Mouse (Mus musculus) liver, embryonic 16.5 days (tissue): ENCODE measurements around the gene Eml1. TPM values are rescaled to one million over a fixed set of nuclear protein-coding genes. Genes with fewer than 3 reads are reported as not detected.

Source experiments
- ATAC-seq: fragments of 200-750 bp; cut with Nextera tagmentation; 2 replicates; pipeline ENCODE4 v1.8.0; 2017; ENCODE audit warnings: low read depth, mild to moderate bottlenecking, moderate number of reproducible peaks, moderate library complexity
- H3K27ac ChIP-seq: fragments of 300-500 bp; sonication (generic); 2 replicates; pipeline ENCODE4 v1.5.1; 2014; ENCODE audit warnings: mild to moderate bottlenecking, low read length
- H3K27me3 ChIP-seq: fragments of 300-500 bp; sonication (generic); 2 replicates; pipeline ENCODE4 v1.6.1; 2014; ENCODE audit warnings: low read depth, low read length, mixed read lengths; ENCODE audit not compliant: control insufficient read depth, insufficient read depth
- H3K36me3 ChIP-seq: fragments of 300-500 bp; sonication (generic); 2 replicates; pipeline ENCODE4 v1.6.1; 2014; ENCODE audit warnings: mild to moderate bottlenecking; ENCODE audit not compliant: control insufficient read depth, insufficient read depth
- H3K4me1 ChIP-seq: fragments of 300-500 bp; sonication (generic); 2 replicates; pipeline ENCODE4 v1.6.1; 2014; ENCODE audit warnings: low read depth, low read length, mixed read lengths; ENCODE audit not compliant: control insufficient read depth
- H3K4me2 ChIP-seq: fragments of 300-500 bp; sonication (generic); 2 replicates; pipeline ENCODE4 v1.6.1; 2014; ENCODE audit warnings: low read depth, low read length, mixed read lengths
- H3K4me3 ChIP-seq: fragments of 300-500 bp; sonication (generic); 2 replicates; pipeline ENCODE4 v1.5.1; 2014; ENCODE audit warnings: low read depth, mild to moderate bottlenecking, low read length
- H3K9ac ChIP-seq: fragments of 300-500 bp; sonication (generic); 2 replicates; pipeline ENCODE4 v1.6.1; 2014; ENCODE audit warnings: low read depth, low read length
- H3K9me3 ChIP-seq: fragments of 300-500 bp; sonication (generic); replicated peaks from 2 replicates; pipeline ENCODE4 v1.6.1; 2016; ENCODE audit warnings: low read length; ENCODE audit not compliant: control insufficient read depth
- WGBS: fragments of 180-500 bp; shearing (Covaris S2); extraction: QIAGEN DNeasy Blood & Tissue Kit; methylation state at CpG from one replicate; pipeline ENCODE4 v1.1.7; 2014; ENCODE audit not compliant: insufficient replicate concordance; 5-methylcytosine and 5-hydroxymethylcytosine counted together
- polyA plus RNA-seq: library from polyadenylated mRNA; unstranded; fragments of >200 nt; fragmentation: Nextera tagmentation; extraction: Ambion mirVana; gene quantifications from 2 replicates; pipeline ENCODE4 v1.2.1, GENCODE M21; 2015

Eml1 gene
- polyA plus RNA-seq, 1 experiment from 2014 or later: 6.4 TPM

DNA sequence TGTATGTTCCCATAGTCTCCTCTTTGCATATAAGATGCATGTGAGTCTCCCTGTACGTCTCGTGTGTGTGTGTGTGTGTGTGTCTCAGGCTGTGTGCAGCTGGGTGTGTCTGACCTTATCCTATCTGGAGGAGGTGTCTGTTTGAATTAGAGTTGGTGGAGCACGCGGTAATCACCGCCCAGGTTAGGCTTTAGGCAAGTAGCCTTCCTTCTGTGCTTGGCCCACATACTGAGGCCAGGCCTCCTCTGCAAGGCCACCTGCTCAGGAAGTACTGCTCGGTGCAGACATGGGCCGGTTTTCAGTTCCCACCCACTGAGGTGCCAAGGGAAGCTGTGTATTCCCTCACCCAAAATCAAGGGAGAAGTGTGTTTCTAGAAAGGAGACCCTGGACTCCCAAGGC lies 4.9 kb upstream of the Eml1 start:
- no peak overlapping the region for H3K27ac ChIP-seq

DNA sequence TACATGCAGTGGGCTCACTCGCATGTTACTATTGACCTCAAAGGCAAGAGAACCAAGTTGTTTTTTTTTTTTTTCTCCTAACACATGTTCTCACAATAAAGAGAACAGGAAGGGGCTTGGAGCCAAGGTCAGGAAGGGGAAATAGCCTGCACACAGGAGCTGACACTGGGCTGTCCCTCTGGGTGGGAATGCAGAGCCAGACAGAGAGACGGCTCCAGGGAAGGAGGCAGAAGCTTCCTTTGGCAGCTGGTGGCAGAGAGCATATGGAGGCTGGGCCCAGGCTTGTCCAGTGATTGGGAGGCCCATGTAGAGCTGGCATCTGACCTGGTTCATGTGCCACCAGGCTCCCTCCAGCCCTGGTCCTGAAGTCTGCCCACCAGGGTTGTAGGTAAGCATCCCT lies 2.8 kb upstream of the Eml1 start:
- ATAC-seq: no peak
- Histone ChIP-seq H3K4me3 (no peak overlapping the region), H3K36me3 (no peaks in the 10 kb centered on the region), H3K4me1 (no peaks in the 10 kb centered on the region), H3K4me2 (no peak overlapping the region), H3K27ac (no peak overlapping the region), H3K9ac (no peak overlapping the region), H3K27me3 (no peaks in the 10 kb centered on the region), H3K9me3 (no peaks in the 10 kb centered on the region)
- 44% methylated on average over 2 of the region's 2 CpGs for WGBS

More for the DNA sequence above, 4.9 kb upstream of the Eml1 start:
- WGBS: 51% methylated on average over 7 of the region's 7 CpGs
- H3K4me2 ChIP-seq: no peak overlapping the region
- no peak for ATAC-seq
- H3K27me3 ChIP-seq: no peaks in the 10 kb centered on the region
- H3K9me3 ChIP-seq: no peaks in the 10 kb centered on the region
- no peak overlapping the region for H3K4me3 ChIP-seq
- no peaks in the 10 kb centered on the region for H3K36me3 ChIP-seq
- no peak overlapping the region for H3K9ac ChIP-seq
- H3K4me1 ChIP-seq: no peaks in the 10 kb centered on the region

DNA sequence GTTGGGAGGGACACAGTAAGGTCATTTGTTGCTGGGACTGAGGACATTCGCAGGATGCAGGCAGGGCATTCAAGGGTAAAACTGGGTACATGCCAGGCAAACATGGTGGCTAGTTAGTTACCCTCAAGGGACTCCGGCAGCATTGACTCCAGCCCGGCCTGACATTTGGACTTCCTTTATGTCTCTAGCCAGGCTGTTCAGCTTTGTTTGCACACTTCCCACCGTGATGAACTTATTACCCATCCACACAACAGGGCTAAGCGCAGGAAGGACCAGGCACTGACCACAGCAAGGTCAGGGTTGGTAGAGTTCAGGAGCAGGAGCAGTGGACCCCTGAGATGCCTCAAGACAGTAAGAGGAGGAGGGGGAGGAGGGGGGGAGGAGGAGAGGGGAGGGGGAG lies 1.8 kb upstream of the Eml1 start:
- no peaks in the 10 kb centered on the region for H3K27me3 ChIP-seq
- WGBS: 47% methylated on average over 5 of the region's 5 CpGs
- no peaks in the 10 kb centered on the region for H3K9me3 ChIP-seq
- no peak overlapping the region for H3K4me2 ChIP-seq
- ATAC-seq: no peak
- no peaks in the 10 kb centered on the region for H3K4me1 ChIP-seq
- H3K27ac ChIP-seq: no peak overlapping the region
- H3K36me3 ChIP-seq: no peaks in the 10 kb centered on the region
- H3K4me3 ChIP-seq: no peak overlapping the region
- H3K9ac ChIP-seq: no peak overlapping the region

DNA sequence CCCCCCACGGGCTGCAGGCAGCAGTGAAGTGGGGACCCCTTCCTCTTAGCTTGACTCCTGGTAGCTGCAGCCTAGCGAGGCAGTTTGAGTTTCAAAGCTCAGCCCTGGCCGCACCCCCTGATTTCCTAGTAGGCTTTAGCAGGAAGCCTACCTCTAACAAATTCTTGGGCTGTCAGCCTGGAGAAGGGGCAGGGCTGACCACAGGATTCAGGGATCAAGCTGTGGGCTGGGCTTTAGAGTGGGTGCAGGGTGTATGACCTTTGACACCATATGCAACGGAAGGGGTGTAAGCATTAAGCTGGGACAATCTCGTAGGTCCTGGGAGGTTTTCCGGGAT lies 640 bp downstream of the Eml1 start:
- H3K4me3 ChIP-seq: no peak overlapping the region
- no peak overlapping the region for H3K4me2 ChIP-seq
- H3K9me3 ChIP-seq: no peaks in the 10 kb centered on the region
- no peaks in the 10 kb centered on the region for H3K4me1 ChIP-seq
- H3K36me3 ChIP-seq: no peaks in the 10 kb centered on the region
- H3K9ac ChIP-seq: no peak overlapping the region
- no peaks in the 10 kb centered on the region for H3K27me3 ChIP-seq
- ATAC-seq: no peak
- WGBS: 55% methylated on average over 6 of the region's 6 CpGs
- no peak overlapping the region for H3K27ac ChIP-seq

DNA sequence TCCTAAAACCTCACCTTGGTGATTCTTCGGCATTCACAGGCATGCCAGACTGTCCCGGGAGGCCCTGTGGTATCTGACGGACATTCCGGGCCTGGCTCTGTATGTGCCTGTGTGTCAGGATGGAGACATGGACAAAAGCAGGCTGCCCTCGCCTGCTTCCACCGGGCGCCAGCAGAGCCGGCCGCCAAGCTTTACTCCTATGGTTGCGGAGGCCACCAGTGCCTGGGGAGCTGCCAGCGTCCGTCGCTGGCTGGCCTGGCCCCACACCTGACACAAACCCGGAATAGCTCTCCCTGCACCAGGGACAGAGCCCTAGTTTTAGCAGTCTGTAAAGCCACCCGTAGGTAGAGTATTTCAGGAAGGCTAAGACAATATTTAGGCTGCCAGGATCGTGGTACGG lies 1.5 kb downstream of the Eml1 start:
- no peak overlapping the region for H3K27ac ChIP-seq

DNA sequence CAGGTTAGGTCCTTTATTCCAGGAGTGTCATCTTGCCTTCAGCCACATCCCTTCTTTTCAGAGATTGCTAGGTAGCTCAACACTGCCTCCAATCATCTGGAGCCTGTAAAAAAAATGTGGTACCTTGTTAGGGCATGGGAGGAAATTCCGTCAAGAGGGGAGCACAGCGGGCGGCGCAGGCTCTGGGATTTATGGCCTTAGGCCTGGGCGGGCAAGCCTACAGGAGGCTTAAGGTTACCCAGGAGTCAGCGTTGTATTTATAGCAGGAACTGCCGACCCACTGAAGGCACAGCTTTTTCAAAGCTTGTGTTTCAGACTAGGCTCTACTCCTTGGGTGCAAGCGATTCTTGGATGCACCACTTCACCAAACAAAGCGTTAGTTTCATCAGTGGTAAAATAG lies 2.9 kb downstream of the Eml1 start:
- no peaks in the 10 kb centered on the region for H3K36me3 ChIP-seq
- no peaks in the 10 kb centered on the region for H3K9me3 ChIP-seq
- H3K4me1 ChIP-seq: no peaks in the 10 kb centered on the region
- H3K4me3 ChIP-seq: no peak overlapping the region
- WGBS: 50% methylated on average over 9 of the region's 9 CpGs
- no peaks in the 10 kb centered on the region for H3K27me3 ChIP-seq
- no peak overlapping the region for H3K27ac ChIP-seq
- H3K4me2 ChIP-seq: no peak overlapping the region
- ATAC-seq: no peak
- H3K9ac ChIP-seq: no peak overlapping the region

More for the DNA sequence above, 1.5 kb downstream of the Eml1 start:
- Histone ChIP-seq H3K9me3 (no peaks in the 10 kb centered on the region), H3K4me1 (no peaks in the 10 kb centered on the region), H3K4me2 (no peak overlapping the region), H3K4me3 (no peak overlapping the region), H3K27me3 (no peaks in the 10 kb centered on the region), H3K36me3 (no peaks in the 10 kb centered on the region), H3K9ac (no peak overlapping the region)
- WGBS: 69% methylated on average over 17 of the region's 17 CpGs
- no peak for ATAC-seq

DNA sequence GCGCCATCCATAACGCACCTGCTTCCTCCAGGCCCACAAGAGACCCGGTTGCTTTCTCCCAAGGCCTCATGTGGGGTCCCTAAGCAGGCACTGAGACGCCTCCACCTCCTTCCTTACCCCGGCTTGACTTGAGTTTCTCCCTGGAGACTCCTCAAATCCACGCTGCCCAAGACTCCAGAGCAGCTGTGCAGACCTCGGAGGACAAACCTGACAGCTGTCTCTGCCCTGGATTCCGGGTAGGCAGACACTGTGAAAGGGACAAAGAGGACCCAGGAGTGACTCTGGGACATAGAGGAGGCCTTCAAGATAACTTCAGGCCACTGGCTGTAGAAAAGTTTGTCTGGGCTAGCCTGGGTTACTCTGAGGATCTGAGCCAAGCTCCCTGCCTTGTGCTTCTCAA lies 3.9 kb downstream of the Eml1 start:
- no peaks in the 10 kb centered on the region for H3K4me1 ChIP-seq
- H3K9me3 ChIP-seq: no peaks in the 10 kb centered on the region
- H3K36me3 ChIP-seq: no peaks in the 10 kb centered on the region
- no peaks in the 10 kb centered on the region for H3K27me3 ChIP-seq
- WGBS: 61% methylated on average over 8 of the region's 8 CpGs
- ATAC-seq: no peak
- no peak overlapping the region for H3K27ac ChIP-seq
- no peak overlapping the region for H3K4me3 ChIP-seq
- H3K9ac ChIP-seq: no peak overlapping the region
- H3K4me2 ChIP-seq: no peak overlapping the region

DNA sequence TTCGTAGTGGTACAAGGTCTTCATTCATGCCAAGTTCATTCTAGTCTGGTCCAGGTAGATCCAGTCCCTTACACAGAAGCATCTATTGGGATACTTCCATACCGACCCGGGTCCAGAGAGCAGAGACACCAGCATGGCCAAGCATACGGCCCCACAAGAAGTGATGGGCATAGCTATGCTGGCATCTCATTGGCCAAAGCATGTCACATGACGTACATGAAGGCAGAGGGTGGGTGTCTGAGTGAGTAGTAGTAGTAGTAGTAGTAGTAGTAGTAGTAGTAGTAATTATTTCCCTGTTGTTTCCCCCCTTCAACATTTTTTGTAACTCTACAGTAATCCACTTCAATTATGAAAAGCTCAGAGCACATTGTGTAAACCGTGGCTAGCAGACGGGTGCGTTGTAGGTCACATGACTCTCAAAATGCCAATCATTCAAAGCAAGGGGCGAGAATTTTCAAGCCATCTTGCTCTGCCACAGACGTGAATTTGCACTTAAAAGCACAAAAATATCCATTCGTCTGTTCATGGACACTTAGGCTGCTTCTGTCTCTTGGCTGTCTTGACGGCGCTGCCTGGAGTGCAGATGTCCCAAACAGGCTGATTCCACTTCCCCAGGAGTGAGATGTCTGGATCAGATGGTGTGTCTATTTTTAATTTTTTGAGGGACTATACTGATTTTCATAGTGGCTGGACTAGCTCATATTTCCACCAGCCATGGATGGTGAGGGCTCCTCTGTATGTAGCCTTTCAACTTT lies 7.8 kb downstream of the Eml1 start:
- 73% methylated on average over 13 of the region's 13 CpGs for WGBS
- H3K4me1 ChIP-seq: no peaks in the 10 kb centered on the region
- no peak overlapping the region for H3K4me3 ChIP-seq
- no peak overlapping the region for H3K4me2 ChIP-seq
- no peaks in the 10 kb centered on the region for H3K36me3 ChIP-seq
- no peaks in the 10 kb centered on the region for H3K27me3 ChIP-seq
- no peak overlapping the region for H3K9ac ChIP-seq
- no peaks in the 10 kb centered on the region for H3K9me3 ChIP-seq
- H3K27ac ChIP-seq: no peak overlapping the region
- no peak for ATAC-seq

DNA sequence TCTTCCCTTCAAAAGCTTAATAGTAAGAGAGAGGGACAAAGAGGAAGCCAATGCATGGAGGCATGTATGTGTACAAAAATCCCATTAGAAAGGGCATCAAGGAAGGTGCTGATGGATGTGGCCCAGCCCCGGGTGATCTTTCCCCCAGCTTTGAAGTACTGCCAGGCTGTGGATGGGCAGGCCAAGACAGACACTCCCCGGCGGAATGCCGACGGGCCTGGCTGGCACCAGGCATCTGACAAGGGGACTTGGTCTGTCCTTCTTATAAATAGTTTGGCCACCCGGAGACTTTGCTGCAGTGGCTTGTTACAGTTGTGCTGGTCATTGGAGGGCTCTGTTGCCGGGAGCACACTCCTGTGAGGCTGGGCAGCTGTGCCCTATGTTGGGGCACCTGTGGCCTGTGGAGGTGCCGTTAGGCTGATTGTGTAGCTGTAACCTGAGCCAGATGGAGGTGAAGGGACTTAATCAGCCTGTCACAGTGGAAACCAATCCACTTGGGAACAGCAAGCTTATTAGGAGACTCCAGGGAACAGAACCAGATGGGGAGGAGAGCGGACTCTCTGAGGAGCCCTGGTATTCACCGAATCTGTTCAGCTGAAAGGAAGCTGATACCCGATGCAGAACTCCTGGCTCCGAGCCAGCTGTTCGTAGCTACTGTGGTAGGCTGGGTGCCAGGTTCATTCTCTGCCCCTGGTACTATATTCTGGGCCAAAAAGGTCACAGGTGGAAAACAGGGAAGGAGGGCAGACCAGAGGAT lies 15.9 kb downstream of the Eml1 start:
- no peak overlapping the region for H3K4me2 ChIP-seq
- no peaks in the 10 kb centered on the region for H3K36me3 ChIP-seq
- no peaks in the 10 kb centered on the region for H3K9me3 ChIP-seq
- ATAC-seq: no peak
- H3K4me1 ChIP-seq: no peaks in the 10 kb centered on the region
- H3K9ac ChIP-seq: no peak overlapping the region
- 69% methylated on average over 13 of the region's 13 CpGs for WGBS
- no peak overlapping the region for H3K4me3 ChIP-seq
- H3K27me3 ChIP-seq: no peaks in the 10 kb centered on the region
- H3K27ac ChIP-seq: no peak overlapping the region
